Mouse (Mus musculus): Measurements from ENCODE around the gene Exosc10. TPM values are rescaled to one million over a fixed set of nuclear protein-coding genes. Genes with fewer than 3 reads are reported as not detected.

The Exosc10 gene
- total RNA-seq (2021) = 10 to 100 TPM; 20.0 to 23.0 TPM
- long read RNA-seq, experiment 1, transcript Exosc10-201 (25 exons, 2,790 nt) = major isoform, 14 of 25 reads
- long read RNA-seq, experiment 1, partial matches to known transcripts = 7 of 25 reads
- long read RNA-seq, experiment 1, other reads (novel, unspliced or antisense) = 0 of 25 reads
- long read RNA-seq, experiment 2, transcript Exosc10-201 (25 exons, 2,790 nt) = major isoform, 13 of 20 reads
- long read RNA-seq, experiment 2, partial matches to known transcripts = 4 of 20 reads
- long read RNA-seq, experiment 2, other reads (novel, unspliced or antisense) = 2 of 20 reads

DNA sequence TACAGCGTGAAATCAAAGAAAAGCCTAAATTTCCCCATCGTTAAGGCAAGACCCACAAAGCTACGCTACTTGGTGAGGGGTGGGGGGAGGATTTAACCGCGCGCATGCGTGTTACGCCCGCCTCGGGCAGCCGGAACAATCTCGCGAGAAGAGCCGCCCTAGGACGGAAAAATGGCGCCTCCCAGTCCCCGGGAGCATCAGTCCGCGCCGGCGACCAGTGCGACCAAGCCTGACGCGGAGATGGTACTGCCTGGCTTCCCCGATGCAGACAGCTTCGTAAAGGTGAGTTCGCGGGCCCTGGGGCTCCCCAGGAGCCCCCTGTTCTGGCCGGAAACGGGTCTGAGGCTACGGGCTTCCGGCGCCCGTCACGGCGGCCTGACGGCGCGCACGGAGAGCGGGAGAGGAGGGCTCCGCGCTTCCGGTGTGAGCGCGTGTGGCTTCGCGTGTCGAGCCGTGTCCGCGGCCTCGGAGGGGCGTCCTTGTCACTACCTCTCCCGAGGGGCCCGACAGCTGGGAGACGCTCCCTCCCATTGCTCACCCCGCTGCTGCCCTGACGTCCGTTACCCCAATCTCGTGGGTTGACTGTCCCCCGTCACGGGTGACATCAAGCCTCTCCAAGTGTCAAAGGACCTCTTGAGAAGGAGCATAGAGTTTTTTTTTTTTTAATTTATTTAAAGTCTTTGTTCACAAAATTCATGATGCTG lies at the start of gene Exosc10:
TSS of gene Exosc10 (plus strand) at position 133 of the 704 bp plus-strand sequence.
- DNase-seq = peak; percentile 89
- intact Hi-C loops (cut with DNase I; ENCODE audit: low total_unique reads) = no loop called here

DNA sequence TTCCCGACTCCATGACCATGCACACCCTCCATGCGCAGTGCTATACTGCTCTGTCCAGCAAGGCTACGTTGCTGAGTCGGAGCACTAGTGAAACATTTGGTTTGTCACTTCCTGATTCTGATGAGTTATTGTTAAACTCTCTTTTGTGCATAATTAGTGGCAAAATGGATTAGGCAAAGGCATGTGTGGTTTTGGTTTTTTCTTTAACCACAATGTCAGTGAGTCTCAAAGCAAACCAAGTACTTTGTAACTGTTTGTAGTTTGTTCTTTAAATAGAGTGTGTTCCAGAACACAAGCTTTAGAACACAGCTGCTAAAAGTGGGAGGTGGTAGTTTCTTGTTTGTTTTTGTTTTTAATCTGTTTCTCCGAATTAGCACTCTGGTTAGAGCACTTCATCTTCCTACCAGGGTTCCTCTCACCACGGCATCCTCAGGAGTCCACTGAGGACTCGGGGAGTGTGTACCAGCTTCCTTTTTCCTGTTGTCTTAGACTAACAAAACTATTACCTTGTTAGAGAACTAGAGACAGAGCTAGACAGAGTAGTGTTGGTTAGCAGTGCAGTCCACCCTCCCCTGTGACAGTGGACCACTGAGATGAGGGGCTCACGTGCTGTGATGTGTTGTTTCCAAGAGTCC lies 48.7 kb upstream of the Exosc10 start:
- intact Hi-C loops (cut with DNase I; ENCODE audit: low total_unique reads) = no loop called here

DNA sequence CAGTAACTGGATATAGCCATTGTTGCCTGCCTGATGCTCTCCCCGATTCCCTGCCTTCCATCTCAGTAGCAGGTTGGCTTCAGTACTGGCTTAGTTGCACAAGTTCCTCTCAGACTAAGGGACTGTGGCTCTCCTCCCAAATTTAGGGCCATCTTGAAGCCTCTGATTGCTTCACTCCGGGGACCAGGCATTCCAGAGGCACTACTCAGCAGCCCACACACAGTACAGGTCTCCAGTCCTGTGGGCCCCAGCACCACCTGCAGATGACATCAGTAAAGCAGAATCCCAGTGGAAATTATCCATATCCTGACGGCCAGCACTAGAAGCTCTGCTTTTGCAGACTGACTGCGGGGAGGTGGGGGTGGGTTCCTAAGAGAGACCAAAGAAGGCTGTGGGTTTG lies 47.5 kb upstream of the Exosc10 start:
- intact Hi-C loops (cut with DNase I; ENCODE audit: low total_unique reads) = no loop called here
- DNase-seq = peak; percentile 50

More for the DNA sequence above, 48.7 kb upstream of the Exosc10 start:
- DNase-seq = no peak

DNA sequence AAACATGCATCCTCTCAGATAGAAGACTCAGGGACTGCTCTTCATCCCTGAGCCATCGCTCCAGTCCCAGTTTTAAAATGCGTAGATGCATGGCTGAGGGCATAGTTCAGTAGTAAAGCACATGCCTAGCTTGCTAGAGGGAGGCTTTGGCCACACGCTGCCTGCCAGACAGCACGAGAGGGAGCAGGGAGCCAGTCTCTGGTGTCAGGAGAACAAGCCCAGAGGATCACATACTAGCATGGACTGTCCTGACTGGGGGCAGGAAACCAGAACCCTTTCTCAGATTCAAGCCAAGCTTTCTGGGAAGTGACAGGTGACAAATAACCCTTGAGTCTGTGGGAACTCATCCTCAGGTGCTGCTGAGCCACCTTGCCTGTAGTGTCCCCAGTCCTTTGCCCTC lies 46.9 kb upstream of the Exosc10 start:
- DNase-seq = no peak
- intact Hi-C loops (cut with DNase I; ENCODE audit: low total_unique reads) = no loop called here

DNA sequence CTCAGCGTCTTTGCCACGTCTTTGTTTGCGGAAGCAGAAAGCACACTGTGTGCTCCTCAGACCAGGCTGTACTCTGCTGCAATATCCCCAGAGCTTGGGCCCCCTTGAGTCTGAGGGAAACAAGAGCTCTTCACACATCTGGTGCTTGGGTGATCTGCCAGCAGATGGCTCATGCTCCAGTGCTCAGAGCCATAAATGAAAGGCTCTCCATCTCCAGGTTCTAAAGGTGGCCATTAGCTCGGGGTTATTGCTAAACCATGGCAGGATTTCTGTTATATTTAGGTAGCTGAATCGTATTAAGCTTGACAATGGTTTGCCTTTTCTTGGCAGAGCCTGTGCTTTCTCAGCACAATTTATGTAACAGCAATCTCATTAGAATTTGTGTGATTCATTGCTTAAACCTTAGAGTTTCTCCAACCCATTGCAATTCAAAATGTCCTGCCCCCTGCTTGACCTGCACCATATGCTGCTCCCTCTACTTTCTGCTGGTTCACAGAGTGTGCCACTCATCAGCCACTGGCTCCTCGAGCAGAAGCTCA lies 45.1 kb upstream of the Exosc10 start:
- peak; percentile 52 for DNase-seq
- intact Hi-C loops (cut with DNase I; ENCODE audit: low total_unique reads) = no loop called here

DNA sequence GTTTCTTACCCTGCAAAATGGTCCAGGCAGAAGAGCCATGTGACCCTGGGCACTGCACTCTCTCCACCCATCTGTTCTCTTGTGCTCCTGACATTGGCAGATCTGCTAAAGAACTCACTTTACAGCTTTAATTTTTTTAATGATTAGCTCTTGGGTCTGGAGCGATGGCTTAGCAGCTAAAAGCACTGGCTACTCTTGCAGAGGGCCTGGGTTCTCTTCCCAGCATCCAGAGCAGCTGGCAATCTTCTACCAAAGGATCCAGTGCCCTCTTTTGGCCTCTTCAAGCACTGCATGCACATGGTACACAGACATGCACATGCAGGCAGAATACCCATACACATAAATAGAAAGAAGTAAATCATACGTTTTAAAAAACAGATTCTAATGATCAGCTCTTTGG lies 42.9 kb upstream of the Exosc10 start:
- intact Hi-C loops (cut with DNase I; ENCODE audit: low total_unique reads) = no loop called here
- no peak for DNase-seq

DNA sequence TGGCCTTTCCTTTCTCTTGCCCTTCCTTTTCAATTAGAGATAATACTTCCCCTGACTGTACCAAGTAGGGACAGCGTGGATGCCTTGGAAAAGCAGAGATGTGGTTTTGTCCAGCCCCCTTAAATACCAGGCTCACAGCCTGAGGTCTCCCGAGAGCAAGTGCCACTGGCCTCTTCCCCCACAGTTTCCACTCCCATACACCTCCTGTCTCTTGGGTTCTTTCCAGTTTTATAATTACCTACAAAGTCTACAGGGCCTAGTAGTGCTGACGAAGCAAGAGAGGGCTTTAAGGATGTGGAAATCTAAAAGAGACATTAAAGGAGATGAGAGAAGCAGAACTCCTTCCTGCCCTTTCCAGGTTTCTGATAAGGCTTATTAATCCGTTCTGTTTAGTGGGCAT lies 40.4 kb upstream of the Exosc10 start:
- intact Hi-C loops (cut with DNase I; ENCODE audit: low total_unique reads) = no loop called here
- no peak for DNase-seq

DNA sequence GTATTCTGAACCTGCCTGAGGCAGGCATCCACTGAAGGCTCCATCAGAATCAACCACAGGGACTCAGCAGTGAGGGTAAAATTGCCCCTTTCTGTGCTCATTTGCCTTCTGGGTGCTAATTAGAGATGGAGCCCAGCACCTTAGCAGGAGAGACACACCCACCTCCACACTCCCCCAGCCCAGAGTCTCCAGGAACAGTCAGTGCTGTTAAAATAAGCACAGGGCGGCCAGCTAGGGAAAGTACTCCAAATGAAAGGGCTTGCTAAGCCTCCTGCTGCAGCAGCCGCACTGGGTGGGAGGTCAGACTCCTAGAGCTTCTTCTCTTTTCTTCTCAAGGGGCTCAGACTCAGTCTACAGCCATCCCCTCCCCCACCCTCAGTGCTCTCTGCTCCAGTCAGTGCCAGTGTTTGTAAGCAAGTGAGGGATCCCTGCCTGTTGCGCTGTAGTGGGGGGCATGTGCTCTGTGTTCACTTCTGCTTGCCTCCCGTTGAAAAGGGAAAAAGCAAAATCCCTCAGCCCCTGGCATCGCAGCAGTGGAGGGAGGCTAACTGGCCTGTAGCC lies 39.9 kb upstream of the Exosc10 start:
- intact Hi-C loops (cut with DNase I; ENCODE audit: low total_unique reads) = no loop called here
- DNase-seq = no peak

DNA sequence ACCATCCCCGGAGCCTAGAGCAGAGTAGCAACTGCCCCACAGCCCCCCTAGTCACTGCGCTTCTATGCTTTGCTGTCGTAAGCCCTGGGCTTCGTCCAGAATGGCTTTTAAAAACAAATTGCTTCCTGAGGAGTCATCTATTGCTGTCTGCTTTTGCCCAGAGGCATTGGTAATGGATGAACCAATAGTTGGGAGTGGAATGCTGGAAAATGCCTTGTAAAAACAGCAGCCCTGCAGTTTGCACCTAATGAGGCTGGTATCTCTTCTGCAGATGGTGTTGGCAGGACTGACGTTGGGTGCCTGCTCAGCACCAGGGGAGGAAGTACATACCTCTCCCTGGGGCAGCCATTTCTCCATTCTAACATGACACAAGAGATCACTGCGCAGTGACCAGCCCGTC lies 34.7 kb upstream of the Exosc10 start:
- peak; percentile 33 for DNase-seq
- intact Hi-C loops (cut with DNase I; ENCODE audit: low total_unique reads) = no loop called here

DNA sequence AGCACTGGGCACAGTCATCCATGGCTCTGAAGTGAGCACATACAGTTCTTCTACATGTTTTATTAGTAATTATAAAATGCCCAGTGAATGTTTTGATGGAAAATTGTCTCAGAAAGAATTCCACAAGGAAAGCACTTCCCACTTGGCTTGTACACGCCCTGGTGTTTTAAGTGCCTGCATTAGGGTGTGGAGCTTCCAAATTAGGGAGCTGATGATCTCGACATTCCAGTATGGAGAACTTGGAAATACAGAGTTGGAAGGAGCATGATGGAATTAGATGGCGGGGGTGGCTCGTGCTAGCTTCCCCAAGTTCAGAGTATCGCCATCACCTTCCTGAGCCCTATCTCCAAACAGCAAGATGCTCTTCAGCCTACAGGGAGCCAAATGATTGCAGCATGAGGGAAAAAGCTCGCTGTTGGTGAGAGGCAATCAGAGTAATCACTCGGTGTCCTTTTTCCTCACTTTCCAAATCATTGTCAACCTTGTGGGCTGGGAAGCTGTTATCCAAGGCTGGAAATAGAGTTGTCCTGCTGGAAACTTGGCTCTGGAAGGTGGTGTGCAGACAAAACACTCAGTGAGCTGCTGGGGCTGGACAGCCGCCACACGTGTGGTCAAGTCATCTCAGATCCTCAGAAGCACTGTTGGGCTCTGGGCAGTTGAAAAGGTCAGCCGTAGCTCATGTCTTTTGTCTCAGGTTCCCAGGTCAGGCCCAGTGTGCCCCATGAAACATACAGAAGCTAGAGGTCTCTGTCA lies 30.9 kb upstream of the Exosc10 start:
- DNase-seq = peak; percentile 50
- intact Hi-C loops (cut with DNase I; ENCODE audit: low total_unique reads) = no loop called here

DNA sequence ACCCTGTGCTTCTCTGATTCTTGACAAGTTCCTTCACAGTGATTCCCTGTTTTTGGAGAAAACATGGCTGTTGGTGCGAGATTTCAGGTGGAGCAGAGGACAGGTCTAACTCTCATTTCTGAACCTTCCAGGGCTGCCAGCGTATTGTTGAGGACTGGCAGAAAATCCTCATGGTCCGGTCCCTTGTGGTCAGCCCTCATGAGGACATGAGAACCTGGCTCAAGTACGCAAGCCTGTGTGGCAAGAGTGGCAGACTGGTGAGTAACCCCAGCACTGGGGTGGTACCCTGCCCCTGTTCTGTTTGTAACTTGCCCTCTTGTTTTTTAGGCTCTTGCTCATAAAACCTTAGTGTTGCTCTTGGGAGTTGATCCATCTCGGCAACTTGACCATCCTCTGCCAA lies 27.9 kb upstream of the Exosc10 start:
- intact Hi-C loops (cut with DNase I; ENCODE audit: low total_unique reads) = no loop called here
- DNase-seq = no peak

DNA sequence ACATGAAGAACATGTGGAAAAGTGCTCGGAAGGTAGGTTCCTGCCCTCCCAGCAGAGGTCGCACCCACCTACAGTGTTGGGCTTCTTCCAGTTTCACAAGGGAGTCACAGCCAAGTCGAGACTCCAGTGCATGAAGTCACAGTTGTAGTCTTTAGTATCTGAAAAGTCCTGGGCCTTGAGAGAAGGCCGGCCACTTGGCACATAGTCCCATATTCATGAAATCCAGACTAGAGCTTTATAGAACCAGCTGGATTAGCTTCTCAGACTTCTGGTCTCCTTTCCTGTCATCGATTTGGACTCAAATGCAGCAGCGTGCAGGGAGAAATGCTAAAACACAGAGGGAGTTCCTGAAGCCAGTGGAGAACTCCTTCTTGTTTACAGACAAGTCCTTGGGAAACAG lies 27.5 kb upstream of the Exosc10 start:
- intact Hi-C loops (cut with DNase I; ENCODE audit: low total_unique reads) = no loop called here
- DNase-seq = no peak

DNA sequence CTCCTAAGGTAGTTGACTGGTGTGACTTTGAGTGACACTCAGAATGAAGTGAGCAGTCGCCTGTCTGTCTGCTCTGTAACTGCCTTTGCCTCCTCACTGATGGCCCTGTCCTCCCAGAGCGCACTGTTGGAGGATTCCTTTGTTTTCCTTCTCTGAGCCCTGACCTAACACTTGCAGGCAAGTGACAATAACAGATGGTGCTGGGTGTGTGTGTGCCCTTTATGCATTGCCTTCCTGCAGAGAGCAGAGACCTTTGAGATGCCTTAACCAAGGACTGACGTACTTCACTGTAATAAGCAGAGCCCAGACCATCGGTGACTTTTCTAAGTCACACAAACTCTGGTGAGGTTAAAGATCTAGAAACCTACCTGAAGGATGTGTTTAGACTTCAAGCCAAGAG lies 26.9 kb upstream of the Exosc10 start:
- intact Hi-C loops (cut with DNase I; ENCODE audit: low total_unique reads) = no loop called here
- DNase-seq = no peak

DNA sequence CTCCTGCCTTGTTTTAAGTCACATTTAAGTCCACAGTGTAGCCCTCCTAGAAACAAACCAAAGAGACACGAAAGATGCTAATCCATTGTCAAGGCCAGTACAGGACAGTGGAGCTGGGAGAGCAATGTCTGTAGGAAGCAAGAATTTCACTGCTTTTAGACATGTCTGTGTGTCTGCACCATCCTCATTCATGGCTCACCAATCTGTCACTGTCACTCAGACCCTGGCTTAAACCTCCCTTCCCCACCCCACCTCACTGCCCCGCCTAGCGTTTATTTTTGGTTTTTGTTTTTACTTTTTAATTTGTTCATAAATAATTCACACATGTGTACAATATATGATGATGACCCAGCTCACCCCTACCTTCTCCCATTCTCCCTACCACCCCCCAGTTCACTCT lies 25.7 kb upstream of the Exosc10 start:
- no peak for DNase-seq
- intact Hi-C loops (cut with DNase I; ENCODE audit: low total_unique reads) = no loop called here

DNA sequence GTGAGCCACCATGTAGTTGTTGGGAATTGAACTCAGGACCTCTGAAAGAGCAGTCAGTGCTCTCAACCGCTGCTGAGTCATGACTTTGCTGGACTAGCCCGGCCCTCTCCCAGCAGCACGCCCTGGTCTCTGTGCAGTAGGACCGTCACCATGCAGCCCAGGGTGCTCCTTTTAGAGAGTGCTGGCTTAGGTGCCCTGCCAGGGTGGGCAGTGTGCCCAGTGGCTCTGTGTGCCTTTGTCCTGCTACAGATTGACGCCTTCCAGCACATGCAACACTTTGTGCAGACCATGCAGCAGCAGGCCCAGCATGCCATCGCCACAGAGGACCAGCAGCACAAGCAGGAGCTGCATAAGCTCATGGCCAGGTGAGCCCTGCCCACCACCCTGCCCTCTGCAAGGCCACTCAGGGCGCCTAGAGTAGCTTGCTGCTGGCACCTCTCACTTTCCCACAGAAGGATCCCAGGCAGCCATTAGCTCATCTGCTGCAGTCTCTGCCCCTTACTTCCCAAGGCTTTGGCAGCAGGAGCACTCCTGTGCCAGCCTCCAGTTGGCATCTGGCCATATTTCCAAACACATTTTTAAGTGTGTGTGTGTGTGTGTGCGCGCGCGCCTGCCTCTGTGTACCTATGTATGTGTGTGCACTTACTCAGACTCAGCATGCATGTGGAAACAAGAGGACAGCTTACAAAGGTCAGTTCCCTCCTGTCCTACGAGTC lies 24.5 kb upstream of the Exosc10 start:
- DNase-seq = no peak
- intact Hi-C loops (cut with DNase I; ENCODE audit: low total_unique reads) = no loop called here

DNA sequence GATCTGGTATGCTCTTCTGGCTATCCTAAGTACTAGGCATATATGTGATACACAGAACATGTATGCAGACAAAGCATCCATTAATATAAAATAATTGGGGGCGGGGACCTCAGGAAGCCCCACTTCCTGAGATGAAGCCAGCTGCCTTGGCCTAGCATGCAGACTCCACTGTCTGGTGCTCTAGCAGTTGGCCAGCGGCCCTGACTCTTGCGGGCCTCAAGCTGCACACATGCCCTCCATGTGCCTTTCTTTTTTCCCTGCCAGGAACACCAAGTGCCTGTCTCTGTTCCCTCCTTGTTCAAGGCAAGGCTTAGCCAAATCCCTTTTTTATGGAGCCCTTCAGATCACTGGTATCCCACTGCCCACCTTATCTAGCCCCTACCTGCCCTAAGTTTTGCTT lies 22.4 kb upstream of the Exosc10 start:
- intact Hi-C loops (cut with DNase I; ENCODE audit: low total_unique reads) = no loop called here
- DNase-seq = no peak

DNA sequence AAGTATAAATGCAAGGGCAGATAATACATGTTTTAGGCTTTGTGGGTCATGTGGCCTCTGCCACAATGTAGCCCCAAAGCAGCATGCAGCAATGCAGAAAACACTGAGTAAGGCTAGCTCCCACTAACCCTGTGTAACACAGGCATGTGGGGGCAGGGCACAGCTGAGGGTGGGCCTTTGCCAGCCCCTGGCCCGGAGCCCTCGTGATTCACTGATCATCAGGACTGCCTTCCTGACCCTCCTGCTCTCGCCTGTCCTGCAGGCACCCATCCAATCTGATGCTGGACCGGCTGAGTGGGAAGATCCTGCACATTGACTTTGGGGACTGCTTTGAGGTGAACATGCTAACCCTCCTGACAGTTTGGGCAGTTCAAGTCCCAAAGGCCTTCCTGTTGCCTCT lies 9.1 kb upstream of the Exosc10 start:
- no peak for DNase-seq
- intact Hi-C loops (cut with DNase I; ENCODE audit: low total_unique reads) = loop anchor here (10.0 kb wide), 1 partner anchor 74 kb away; no protein-coding TSS in a partner anchor

DNA sequence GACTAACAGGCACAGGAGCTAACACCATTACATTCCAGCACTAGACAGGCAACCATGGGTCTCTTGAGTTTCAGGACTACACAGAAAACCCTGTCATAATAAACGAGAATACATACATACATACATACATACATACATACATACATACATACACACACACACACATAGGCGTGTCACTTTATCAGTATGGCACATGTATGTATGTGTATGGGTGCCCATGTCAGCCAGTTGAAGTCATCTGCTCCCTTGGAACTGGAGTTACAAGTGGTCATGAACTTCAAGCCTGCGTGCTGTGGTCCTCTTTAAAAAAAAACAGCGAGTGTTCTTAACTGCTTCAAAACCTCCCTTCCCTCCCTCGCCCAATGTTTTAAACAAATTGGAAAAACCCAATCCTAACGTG lies 463 bp upstream of the Exosc10 start:
- intact Hi-C loops (cut with DNase I; ENCODE audit: low total_unique reads) = no loop called here

DNA sequence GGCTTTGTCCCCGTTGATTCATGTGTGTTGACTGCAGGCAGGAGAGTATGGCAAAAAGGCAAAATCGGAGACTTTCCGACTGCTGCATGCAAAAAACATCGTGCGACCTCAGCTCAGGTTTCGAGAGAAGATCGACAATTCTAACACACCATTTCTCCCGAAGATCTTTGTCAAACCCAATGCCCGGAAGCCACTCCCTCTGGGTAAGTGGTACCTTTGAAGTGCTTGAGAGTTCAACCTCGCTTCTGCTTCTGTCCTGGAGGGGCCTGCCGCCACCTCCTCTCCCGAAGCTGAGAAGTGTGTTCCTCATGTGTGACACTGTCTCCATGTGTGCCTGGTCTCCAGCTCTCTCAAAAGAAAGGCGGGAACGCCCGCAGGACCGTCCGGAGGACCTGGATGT lies 4.4 kb downstream of the Exosc10 start:
- DNase-seq = no peak
- intact Hi-C loops (cut with DNase I; ENCODE audit: low total_unique reads) = no loop called here

More for the DNA sequence above, 463 bp upstream of the Exosc10 start:
- no peak for DNase-seq

Data from gastrocnemius, postnatal 14 days (tissue).